Mouse (Mus musculus) thymus, postnatal 14 days (tissue): ENCODE measurements around the gene Zfp462.

ENCODE experiments used
- DNase-seq: peaks from one replicate; pipeline ENCODE4 v3.0.0; 2021

Gene Zfp462

DNA sequence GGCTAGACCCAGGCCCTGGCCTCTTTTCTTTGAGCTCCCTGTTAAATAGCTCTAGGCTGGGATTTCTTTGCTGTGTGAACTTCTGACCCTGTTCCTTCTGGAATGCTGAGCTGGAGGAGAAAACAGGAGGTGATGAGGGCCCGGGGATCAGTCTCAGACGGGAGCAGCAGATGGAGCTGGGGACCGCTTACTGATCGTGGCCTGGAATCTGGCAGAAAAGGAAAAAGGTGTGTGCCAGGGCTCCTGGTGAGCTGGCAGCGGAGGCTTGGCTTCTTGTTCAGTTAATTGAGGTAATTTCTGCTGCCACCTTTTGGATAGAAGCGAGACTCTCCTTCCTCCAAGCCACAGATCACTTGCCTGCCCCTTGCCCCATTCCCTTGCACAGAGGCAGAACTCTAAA is 177.1 kb downstream of the Zfp462 start:
- DNase-seq, result no peak

DNA sequence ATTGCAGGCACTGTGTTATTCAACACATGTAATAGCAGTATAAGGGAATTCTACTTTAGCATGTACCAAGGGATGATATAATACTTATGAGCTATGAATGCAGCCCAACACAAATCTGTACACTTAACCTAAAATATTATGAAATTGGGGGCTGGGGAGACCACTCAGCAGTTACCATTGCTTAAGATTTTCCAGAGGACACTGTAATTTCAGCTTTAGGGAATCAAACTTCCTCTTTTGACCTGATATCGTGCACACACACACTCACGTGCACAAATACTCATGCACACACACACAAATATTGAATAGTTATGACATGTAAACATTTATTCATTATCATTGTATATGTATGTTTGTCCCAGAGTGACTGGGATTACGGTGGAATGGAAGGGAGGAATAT is 179.3 kb downstream of the Zfp462 start:
- no peak for DNase-seq

DNA sequence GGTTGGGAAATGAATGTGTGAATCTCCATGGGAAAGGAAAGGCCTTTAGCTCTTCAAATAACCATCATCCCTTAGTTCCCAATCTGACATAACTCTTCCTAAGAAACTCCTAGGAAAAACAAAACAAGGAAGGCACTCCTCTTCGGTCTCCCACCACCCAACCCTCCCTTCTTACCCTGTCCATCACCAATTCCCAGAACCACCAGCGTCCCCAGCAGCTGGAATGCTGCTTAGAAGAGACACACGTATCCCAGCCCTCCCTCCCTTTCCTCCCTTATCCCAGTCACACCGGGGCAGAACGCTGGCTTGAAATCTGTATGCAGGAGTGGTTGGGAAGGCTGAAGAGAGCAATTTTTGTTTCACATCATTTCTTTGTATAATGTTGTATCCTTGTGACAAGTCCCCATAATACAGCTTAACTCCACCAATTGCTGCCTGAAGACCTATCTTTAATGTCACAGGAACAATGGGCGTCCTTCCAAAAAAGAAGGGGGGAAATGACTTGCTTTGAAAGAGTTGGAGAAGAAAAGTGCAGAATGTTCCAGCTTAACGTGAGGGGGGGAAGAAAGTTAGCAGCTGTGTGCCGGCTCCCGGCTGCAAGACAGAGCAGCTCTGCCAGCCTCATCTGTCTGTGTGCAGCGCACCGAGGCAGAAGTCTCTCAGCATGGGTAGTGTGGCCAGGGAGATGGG is 180.3 kb downstream of the Zfp462 start:
- DNase-seq, result no peak

DNA sequence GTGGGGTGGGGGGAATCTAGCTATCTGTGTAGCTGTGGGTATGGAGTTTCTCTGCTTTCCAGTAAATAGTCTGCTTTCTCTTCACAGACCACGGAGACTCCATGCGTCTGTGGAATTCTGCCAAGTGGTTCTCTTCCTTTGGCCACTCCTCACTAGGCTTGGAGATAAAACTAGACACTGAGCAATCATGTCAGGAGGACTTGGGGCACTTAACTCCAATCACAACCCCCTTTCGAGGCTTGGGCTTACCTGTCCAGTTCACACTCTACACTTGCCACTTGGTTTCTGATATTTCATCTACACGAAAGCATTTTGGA is 180.8 kb downstream of the Zfp462 start:
- no peak for DNase-seq

DNA sequence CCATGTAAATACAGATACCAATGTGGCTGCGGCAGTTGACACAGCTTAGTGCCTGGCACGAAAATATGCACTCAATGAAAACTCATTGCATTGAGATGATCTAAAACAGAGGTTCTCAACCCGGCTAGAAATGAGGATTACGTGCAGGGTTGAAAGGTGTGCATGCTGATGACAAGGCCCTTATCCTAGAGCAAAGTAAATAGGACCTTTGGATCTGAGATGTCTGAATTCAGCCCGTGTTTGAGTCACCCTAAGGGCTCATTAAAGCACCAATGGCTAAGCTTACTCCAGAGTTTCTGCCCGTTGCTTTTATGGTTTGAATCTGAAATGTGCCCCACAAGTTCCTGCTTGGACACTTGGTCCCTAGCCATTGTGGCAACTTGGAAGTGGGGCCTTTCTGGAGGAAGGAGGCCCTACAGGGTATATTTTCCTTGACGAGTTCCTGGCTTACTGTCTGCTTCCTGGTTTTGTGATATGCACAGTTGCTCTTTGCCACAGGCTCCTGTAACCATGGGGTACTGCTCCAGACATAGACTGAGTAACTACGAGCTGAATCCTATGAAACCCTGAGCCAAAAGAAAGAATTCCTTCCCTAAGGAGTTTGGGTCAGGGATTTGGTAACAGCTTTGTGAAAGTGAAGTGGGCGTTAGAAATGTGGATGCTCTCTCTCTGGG is 182.5 kb downstream of the Zfp462 start:
- no peak for DNase-seq

DNA sequence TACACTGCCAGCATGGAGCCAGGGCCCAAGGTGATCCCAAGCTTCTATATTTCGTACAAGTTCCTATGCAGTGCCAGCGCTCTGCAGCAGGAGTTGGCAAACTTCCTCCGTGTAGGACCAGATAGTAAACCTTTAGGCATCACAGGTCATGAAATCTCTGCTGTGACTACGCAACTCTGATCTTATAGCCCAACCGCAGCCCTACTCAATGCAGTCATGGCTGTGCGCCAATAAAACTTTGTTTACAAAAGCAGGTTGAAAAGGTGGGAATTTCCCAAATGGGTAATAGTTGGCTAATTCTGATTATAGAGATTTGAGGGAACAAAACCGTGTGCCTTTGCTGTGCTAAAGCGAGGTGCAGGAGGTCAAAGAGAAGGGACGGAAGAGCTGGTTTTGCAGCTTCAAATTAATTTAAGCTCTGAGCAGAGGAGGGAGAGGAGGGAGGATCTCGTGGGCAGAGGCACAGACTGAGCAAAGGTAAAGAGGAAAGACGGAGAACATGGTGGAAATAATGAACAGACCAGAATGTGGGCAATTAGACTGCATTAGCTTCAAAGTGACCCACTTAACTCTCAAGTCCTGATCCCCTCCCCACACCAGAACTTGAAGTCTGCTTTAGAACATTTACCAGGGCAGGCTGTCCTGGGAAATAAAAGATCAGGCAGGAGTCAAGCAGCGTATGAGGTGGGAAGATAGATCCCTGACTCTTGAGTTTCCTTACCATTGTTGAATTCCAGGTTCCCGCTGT is 183.4 kb downstream of the Zfp462 start:
- no peak for DNase-seq
